Mouse (Mus musculus) liver, adult 2 months (tissue): ENCODE measurements at regions not wholly inside any gene's neighbourhood (a gene's known extent, or its start where the extent isn't known, plus 50 kb on each side); places are given as distances from the start of the nearest gene placed in this dataset.

ENCODE experiments used
- CTCF ChIP-seq: fragments of 200-500 bp; IDR thresholded peaks from 2 replicates; pipeline ENCODE4 v1.5.1; 2011; ENCODE audit warnings: low read depth, low read length, control low read depth
- POLR2A ChIP-seq: fragments of 200-500 bp; IDR thresholded peaks from 2 replicates; pipeline ENCODE4 v1.6.1; 2011; ENCODE audit warnings: low read length, control low read depth; ENCODE audit not compliant: insufficient read depth; ENCODE audit errors: extremely low read depth

DNA sequence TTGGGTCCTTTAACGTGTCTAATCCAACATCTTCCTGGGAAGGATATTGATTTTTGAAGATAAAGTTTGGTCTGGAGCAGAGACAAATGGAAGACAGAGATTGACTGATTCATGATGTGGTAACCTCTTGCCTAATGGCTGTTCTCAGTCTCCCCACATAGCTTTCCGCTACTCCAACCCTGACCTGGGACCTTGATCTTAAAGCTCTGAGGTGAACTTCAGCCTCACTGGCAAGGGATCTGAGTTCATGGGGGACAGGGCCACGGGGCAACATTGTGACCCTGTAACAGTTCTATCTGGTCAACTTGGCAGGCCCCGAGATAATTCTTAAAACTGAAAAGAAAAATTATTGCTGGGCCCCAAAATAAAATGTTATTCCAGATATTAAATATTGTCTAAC lies 107.5 kb upstream of the Rad23b start:
- TF ChIP-seq POLR2A: no peak
- TF ChIP-seq CTCF: no peak
